Mouse (Mus musculus) forebrain, embryonic 11.5 days (tissue): Measurements from ENCODE around the gene Mettl16. TPM values are rescaled to one million over a fixed set of nuclear protein-coding genes. Genes with fewer than 3 reads are reported as not detected.
A peak's percentile ranks its signal among the peaks of the same experiment; 100 is the strongest.

Experiments used
- ATAC-seq: fragments of 200-750 bp; cut with Nextera tagmentation; replicated peaks from 2 replicates; pipeline ENCODE4 v1.8.0; 2017; ENCODE audit warnings: moderate TSS enrichment; ENCODE audit not compliant: low FRiP score
- DNase-seq: peaks from one replicate; pipeline ENCODE4 v3.0.0-alpha.2; 2017; ENCODE audit warnings: low spot score
- H3K27ac ChIP-seq: fragments of 300-500 bp; sonication (generic); 2 replicates; pipeline ENCODE4 v1.5.1; 2014; ENCODE audit warnings: low read depth, low read length
- H3K27me3 ChIP-seq: fragments of 300-500 bp; sonication (generic); 2 replicates; pipeline ENCODE4 v1.6.1; 2014; ENCODE audit warnings: mild to moderate bottlenecking, low read length, mixed read lengths; ENCODE audit not compliant: control insufficient read depth, insufficient read depth
- H3K36me3 ChIP-seq: fragments of 300-500 bp; sonication (generic); 2 replicates; pipeline ENCODE4 v1.6.1; 2014; ENCODE audit warnings: mild to moderate bottlenecking, low read length, moderate library complexity, mixed read lengths; ENCODE audit not compliant: control insufficient read depth, insufficient read depth
- H3K4me1 ChIP-seq: fragments of 300-500 bp; sonication (generic); replicated peaks from 2 replicates; pipeline ENCODE4 v1.6.1; 2014; ENCODE audit warnings: low read length, mixed read lengths; ENCODE audit not compliant: control insufficient read depth, insufficient read depth
- H3K4me2 ChIP-seq: fragments of 300-500 bp; sonication (generic); 2 replicates; pipeline ENCODE4 v1.6.1; 2014; ENCODE audit warnings: low read depth, mild to moderate bottlenecking, low read length, moderate library complexity, mixed read lengths; ENCODE audit not compliant: severe bottlenecking
- H3K4me3 ChIP-seq: fragments of 300-500 bp; sonication (generic); 2 replicates; pipeline ENCODE4 v1.5.1; 2014; ENCODE audit warnings: low read depth, low read length
- H3K9ac ChIP-seq: fragments of 300-500 bp; sonication (generic); 2 replicates; pipeline ENCODE4 v1.6.1; 2014; ENCODE audit warnings: low read length
- H3K9me3 ChIP-seq: fragments of 300-500 bp; sonication (generic); 2 replicates; pipeline ENCODE4 v1.6.1; 2016; ENCODE audit warnings: low read length, mixed read lengths; ENCODE audit not compliant: control insufficient read depth
- WGBS: fragments of 180-500 bp; shearing (Covaris S2); extraction: QIAGEN DNeasy Blood & Tissue Kit; methylation state at CpG from one replicate; pipeline ENCODE4 v1.1.7; 2014; 5-methylcytosine and 5-hydroxymethylcytosine counted together
- polyA plus RNA-seq: library from polyadenylated mRNA; unstranded; fragments of >200 nt; fragmentation: Nextera tagmentation; extraction: Ambion mirVana; gene quantifications from 2 replicates; pipeline ENCODE4 v1.2.1, GENCODE M21; 2014

The Mettl16 gene
- polyA plus RNA-seq, 1 experiment from 2014 or later: 53.3 TPM

GRCm38 (mm10) chr11:74822746-74823440 is 52.3 kb downstream of the Mettl16 start:
- no peak for ATAC-seq
- Histone ChIP-seq H3K4me3 (no peak overlapping the region), H3K27me3 (no peaks in the 10 kb centered on the region), H3K9ac (no peak overlapping the region), H3K27ac (no peak overlapping the region), H3K36me3 (no peaks in the 10 kb centered on the region), H3K9me3 (no peaks in the 10 kb centered on the region), H3K4me1 (no peaks in the 10 kb centered on the region), H3K4me2 (no peak overlapping the region)
- WGBS: 78% methylated on average over 7 of the region's 7 CpGs
- no peak for DNase-seq

GRCm38 (mm10) chr11:74826151-74826550 is 55.5 kb downstream of the Mettl16 start:
- H3K4me1 ChIP-seq: peaks cover 6% of the 10 kb centered on the region
- no peaks in the 10 kb centered on the region for H3K9me3 ChIP-seq
- WGBS: 79% methylated on average over 7 of the region's 7 CpGs
- no peak for ATAC-seq
- H3K4me3 ChIP-seq: no peak overlapping the region
- no peaks in the 10 kb centered on the region for H3K36me3 ChIP-seq
- H3K27ac ChIP-seq: no peak overlapping the region
- no peak overlapping the region for H3K9ac ChIP-seq
- DNase-seq: no peak
- H3K27me3 ChIP-seq: no peaks in the 10 kb centered on the region
- no peak overlapping the region for H3K4me2 ChIP-seq

GRCm38 (mm10) chr11:74826702-74827101 is 56.1 kb downstream of the Mettl16 start:
- H3K4me3 ChIP-seq: no peak overlapping the region
- DNase-seq (no peak), ATAC-seq (no peak)
- no peak overlapping the region for H3K27ac ChIP-seq
- H3K4me2 ChIP-seq: no peak overlapping the region
- no peaks in the 10 kb centered on the region for H3K27me3 ChIP-seq
- WGBS: 95% methylated on average over 5 of the region's 5 CpGs
- H3K9ac ChIP-seq: no peak overlapping the region
- no peaks in the 10 kb centered on the region for H3K36me3 ChIP-seq
- H3K9me3 ChIP-seq: no peaks in the 10 kb centered on the region
- peaks cover 6% of the 10 kb centered on the region for H3K4me1 ChIP-seq

GRCm38 (mm10) chr11:74827791-74828403 is 57.3 kb downstream of the Mettl16 start:
- H3K9ac ChIP-seq: no peak overlapping the region
- no peak overlapping the region for H3K4me2 ChIP-seq
- no peaks in the 10 kb centered on the region for H3K36me3 ChIP-seq
- peaks cover 9% of the 10 kb centered on the region for H3K4me1 ChIP-seq
- H3K27ac ChIP-seq: no peak overlapping the region
- DNase-seq (no peak), ATAC-seq (no peak)
- H3K27me3 ChIP-seq: no peaks in the 10 kb centered on the region
- WGBS: 78% methylated on average over 7 of the region's 7 CpGs
- no peaks in the 10 kb centered on the region for H3K9me3 ChIP-seq
- no peak overlapping the region for H3K4me3 ChIP-seq

- H3K9ac ChIP-seq: no peak overlapping the region
- H3K27ac ChIP-seq: no peak overlapping the region
- DNase-seq (peak; percentile 48), ATAC-seq (no peak)
- no peak overlapping the region for H3K4me2 ChIP-seq
- H3K9me3 ChIP-seq: no peaks in the 10 kb centered on the region
- WGBS: 31% methylated on average over 2 of the region's 2 CpGs
- peaks cover 15% of the 10 kb centered on the region for H3K4me1 ChIP-seq
- H3K4me3 ChIP-seq: no peak overlapping the region
- no peaks in the 10 kb centered on the region for H3K36me3 ChIP-seq
- H3K27me3 ChIP-seq: no peaks in the 10 kb centered on the region
Observed at GRCm38 (mm10) chr11:74828404-74828931, 57.8 kb downstream of the Mettl16 start.

- H3K4me3 ChIP-seq: peak overlapping the region; percentile 88
- H3K36me3 ChIP-seq: no peaks in the 10 kb centered on the region
- no peaks in the 10 kb centered on the region for H3K27me3 ChIP-seq
- peak overlapping the region; percentile 46; the same call in 1 of the 2 replicates for H3K9ac ChIP-seq
- DNase-seq: peak; percentile 49
- no peaks in the 10 kb centered on the region for H3K9me3 ChIP-seq
- no peak overlapping the region; the same call in 1 of the 2 replicates for H3K27ac ChIP-seq
- no peak for ATAC-seq
- peaks cover 20% of the 10 kb centered on the region for H3K4me1 ChIP-seq
- peak overlapping the region; percentile 82 for H3K4me2 ChIP-seq
- WGBS: 14% methylated on average over 11 of the region's 11 CpGs
Observed at GRCm38 (mm10) chr11:74828965-74829550, 58.4 kb downstream of the Mettl16 start.

- Histone ChIP-seq H3K27me3 (no peaks in the 10 kb centered on the region), H3K4me3 (peak overlapping the region; percentile 88), H3K9me3 (no peaks in the 10 kb centered on the region), H3K9ac (peak overlapping the region; percentile 46; the same call in 1 of the 2 replicates), H3K36me3 (no peaks in the 10 kb centered on the region), H3K27ac (peak overlapping the region; percentile 63), H3K4me1 (peaks cover 20% of the 10 kb centered on the region), H3K4me2 (peak overlapping the region; percentile 82)
- ATAC-seq (peak; percentile 47), DNase-seq (peak; percentile 90)
- 0% methylated on average over 20 of the region's 20 CpGs for WGBS
Observed at GRCm38 (mm10) chr11:74829812-74830211, 59.2 kb downstream of the Mettl16 start.

GRCm38 (mm10) chr11:74830256-74831161 is 59.9 kb downstream of the Mettl16 start, which contains the start of gene Mnt:
TSS of gene Mnt (plus strand) at chr11:74830920.
- DNase-seq (peak; percentile 97), ATAC-seq (peak; percentile 89)
- Histone ChIP-seq H3K9me3 (no peaks in the 10 kb centered on the region), H3K4me2 (peak within 1 kb of the TSS; percentile 82), H3K9ac (peak within 1 kb of the TSS; percentile 79), H3K4me1 (peaks cover 20% of the 10 kb centered on the region), H3K27me3 (no peaks in the 10 kb centered on the region), H3K36me3 (no peaks in the 10 kb centered on the region), H3K27ac (peak within 1 kb of the TSS; percentile 63), H3K4me3 (peak within 1 kb of the TSS; percentile 88)
- under 1% methylated on average over 70 of the region's 70 CpGs for WGBS
